Mouse (Mus musculus) c-Kit-positive CD71-positive TER-119-negative erythroid progenitor cells, embryonic 14.5 days (primary cell): ENCODE results near the gene Oprd1.

Experiments used
- DNase-seq: peaks from one replicate; pipeline ENCODE4 v3.0.0-alpha.2; 2013; ENCODE audit warnings: low read depth

Oprd1 gene

DNA sequence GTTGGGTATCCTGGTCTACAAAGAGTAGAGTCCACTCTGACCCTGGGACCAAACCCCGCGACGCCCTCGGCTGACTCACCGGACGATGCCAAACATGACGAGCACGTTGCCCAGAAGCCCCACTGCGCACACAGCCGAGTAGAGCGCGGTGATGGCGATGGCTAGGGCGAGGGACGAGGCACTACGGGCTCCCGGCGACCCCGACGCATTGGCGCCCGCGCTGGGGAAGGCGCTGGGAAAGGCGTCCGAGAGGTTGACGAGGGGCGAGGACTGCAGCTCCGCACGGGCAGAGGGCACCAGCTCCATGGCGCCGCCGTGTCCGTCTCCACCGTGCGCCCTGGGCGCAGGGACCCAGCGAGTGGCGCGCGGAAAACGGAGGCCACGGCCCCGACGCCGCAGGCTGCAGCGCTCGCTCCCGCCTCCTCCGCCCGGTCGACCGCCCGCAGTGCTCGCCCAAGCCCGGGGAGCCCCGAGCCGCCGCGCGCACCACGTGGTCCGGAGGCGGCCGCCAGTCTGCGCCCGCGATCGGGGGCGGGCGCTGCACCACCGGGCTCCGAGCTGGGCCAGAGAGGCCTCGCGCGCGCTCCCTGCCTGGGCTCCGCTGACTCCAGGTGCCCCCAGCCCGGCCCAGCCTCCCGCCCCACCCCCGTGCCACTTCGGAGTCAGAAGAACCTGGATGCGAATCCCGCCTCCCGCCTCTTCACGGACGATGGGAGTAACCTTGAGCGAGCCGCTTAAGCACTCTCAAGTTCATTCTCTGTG lies at the start of gene Oprd1:
Gene Oprd1 (minus strand): TSS at position 407 of the 762 bp plus-strand sequence.
- DNase-seq, result no peak

DNA sequence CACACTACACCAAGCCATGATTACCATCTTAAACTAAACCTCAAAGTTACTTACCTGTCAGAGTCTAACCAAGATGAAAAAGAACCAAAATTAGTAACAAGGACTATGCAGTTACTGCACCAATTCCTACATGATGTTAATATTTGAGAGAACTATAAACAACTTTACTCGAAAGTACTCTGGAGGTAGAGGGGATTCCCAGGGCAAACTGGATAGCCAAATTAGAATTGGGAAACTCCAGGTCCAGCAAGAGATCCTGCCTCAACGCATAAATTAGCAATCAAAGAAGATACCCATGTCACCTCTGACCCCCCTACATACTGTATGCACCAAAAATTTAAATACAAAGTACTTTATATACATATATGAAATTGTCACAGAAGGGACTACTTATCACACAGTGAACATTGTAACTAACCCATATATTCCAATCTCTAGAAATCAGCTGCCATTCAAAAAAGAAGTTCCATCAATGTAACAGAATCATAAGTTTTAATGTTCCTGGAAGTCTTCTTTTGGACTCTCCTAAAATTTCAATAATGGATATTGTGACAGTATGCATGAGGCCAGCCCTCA lies 43.6 kb upstream of the Oprd1 start:
- no peak for DNase-seq

DNA sequence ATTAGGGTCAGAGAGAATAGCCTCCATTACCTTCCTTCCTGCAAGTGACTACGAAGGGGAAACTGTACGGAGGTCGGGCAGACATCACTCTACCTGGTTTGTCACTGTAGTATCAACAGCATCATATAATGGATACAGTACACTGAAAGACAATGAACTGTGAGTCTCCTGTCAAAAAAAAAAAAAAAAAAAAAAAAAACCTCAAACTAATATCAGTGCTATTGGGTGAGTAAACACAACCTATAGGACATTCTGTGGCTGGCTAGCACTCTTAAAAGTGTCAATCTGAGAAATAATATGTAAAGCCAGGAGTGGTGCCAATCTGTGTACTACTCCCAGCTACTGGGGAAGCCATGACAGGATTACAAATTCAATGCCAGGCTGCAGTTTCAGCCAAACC lies 38.9 kb upstream of the Oprd1 start:
- DNase-seq, result no peak

GRCm38 (mm10) chr4:132181721-132182658 lies 37.7 kb upstream of the Oprd1 start:
- DNase-seq, result no peak

- DNase-seq, result no peak
Measured at GRCm38 (mm10) chr4:132180710-132181109, 36.4 kb upstream of the Oprd1 start.

- peak; percentile 57 for DNase-seq
Measured at GRCm38 (mm10) chr4:132178630-132179059, 34.4 kb upstream of the Oprd1 start.

- DNase-seq, result no peak
Measured at GRCm38 (mm10) chr4:132176474-132176873, 32.2 kb upstream of the Oprd1 start.

- DNase-seq, result no peak
Measured at GRCm38 (mm10) chr4:132170891-132171290, 26.6 kb upstream of the Oprd1 start.

- no peak for DNase-seq
Measured at GRCm38 (mm10) chr4:132169761-132170160, 25.5 kb upstream of the Oprd1 start.

DNA sequence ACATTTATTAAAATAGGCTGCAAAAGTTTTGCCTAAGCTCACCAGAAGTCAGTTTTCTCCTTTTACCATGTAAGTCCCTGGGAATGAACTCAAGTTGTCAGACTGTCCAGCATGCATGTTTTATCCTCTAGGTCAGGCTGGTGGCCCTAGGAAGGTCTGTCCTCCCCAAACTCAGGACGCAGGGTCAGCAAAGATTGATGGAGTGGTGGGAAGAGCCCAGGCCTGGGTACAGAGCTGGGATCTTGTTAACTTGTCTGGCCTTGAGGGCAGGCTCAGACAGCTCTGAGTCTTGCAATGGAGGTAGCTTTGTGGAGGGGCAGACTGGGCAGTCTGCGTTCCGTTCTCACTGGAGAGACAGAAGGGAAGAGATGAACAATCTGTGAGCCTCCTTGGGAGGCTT lies 25.0 kb upstream of the Oprd1 start:
- no peak for DNase-seq

DNA sequence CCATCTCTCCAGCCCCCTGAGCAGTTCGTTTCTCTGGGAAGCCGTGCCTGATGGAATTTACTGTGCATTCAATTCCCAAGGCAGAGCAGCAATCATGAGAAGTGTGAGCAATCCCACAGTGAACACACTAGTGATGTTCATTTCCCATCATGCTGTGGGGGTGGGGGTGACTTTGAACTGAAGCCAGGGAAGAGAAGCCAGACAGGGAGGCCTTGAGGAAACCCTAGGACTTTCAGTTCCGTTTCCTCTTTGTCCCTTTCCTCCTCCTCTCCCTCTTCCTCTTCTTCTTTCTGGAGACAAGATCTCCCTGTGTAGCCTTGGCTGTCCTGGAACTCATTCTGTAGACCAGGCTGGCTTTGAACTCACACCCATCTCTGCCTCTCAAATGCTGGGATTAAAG lies 23.1 kb upstream of the Oprd1 start:
- no peak for DNase-seq

- no peak for DNase-seq
Measured at GRCm38 (mm10) chr4:132166350-132167290, 22.3 kb upstream of the Oprd1 start.

GRCm38 (mm10) chr4:132165691-132166090 lies 21.4 kb upstream of the Oprd1 start:
- DNase-seq, result no peak

- no peak for DNase-seq
Measured at GRCm38 (mm10) chr4:132156941-132157622, 12.8 kb upstream of the Oprd1 start.

GRCm38 (mm10) chr4:132154877-132155670 lies 10.8 kb upstream of the Oprd1 start:
- DNase-seq, result no peak

DNA sequence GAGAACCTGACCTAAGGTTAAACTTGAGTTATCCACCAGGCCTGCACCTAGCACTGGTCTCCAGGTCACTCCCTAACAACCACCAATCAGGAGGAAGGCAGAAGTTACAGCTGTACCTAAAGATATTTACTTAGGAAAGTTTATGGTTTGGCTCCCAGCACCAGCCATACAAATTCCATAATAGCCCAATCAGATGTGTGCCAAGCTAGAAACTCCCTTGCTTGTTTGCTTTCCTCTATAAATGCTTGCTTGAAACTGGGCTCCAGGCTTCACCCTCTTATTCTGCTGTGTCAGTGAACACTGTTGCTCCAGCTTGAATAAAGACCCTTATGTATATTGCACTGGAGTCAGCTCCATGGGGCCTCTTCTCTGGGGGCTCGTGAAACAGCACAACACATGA lies 7.4 kb upstream of the Oprd1 start:
- DNase-seq, result no peak

DNA sequence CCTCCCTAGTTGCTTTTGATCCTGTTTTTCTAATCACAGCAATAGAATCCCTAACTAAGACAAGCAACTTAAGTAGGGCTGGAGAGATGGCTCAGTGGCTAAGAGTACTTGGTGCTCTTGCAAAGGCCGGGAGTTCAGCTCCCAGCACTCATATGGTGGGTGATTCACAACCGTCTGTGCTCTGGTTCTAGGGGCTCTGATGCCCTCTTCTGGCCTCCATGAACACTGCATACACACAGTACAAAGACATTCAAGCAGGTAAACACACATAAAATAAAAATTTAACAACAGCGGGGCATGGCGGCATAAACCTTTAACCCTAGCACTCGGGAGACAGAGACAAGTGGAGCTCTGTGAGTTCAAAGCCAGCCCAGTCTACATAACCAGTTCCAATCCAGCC lies 1.9 kb upstream of the Oprd1 start:
- no peak for DNase-seq

GRCm38 (mm10) chr4:132145092-132145491 lies 806 bp upstream of the Oprd1 start:
- DNase-seq, result no peak

GRCm38 (mm10) chr4:132138640-132139039 lies 5.6 kb downstream of the Oprd1 start:
- no peak for DNase-seq

- no peak for DNase-seq
Measured at GRCm38 (mm10) chr4:132137013-132137412, 7.3 kb downstream of the Oprd1 start.
